Mouse (Mus musculus): ENCODE measurements around the gene Hist1h2bc. TPM values are rescaled to one million over a fixed set of nuclear protein-coding genes. Genes with fewer than 3 reads are reported as not detected.
"Not testable (repeated sequence)": the region's sequence is repeated elsewhere in the genome, so short reads cannot be mapped to it uniquely, and the experiment has no call there.

Gene Hist1h2bc
- polyA plus RNA-seq, 1 experiment from 2014 or later: 168 TPM

GRCm38 (mm10) chr13:23716261-23717042 is 32.5 kb downstream of the Hist1h2bc start:
- DNase-seq: peak; percentile 10
- Histone ChIP-seq H3K9me3 (ENCODE audit: low read length) (no peaks in the 10 kb centered on the region), H3K4me2 (ENCODE audit: low read depth, low read length) (no peak overlapping the region), H3K4me1 (ENCODE audit: insufficient read depth) (0 out of 2 replicates have a peak, but pooled peaks cover 5% of the 10 kb centered on the region), H3K36me3 (replicated peaks; ENCODE audit: insufficient read depth, low read length) (no peaks in the 10 kb centered on the region), H3K27ac (ENCODE audit: low read depth) (no peak overlapping the region), H3K4me3 (ENCODE audit: low read depth, low read length) (no peak overlapping the region), H3K9ac (replicated peaks) (no peak overlapping the region), H3K27me3 (ENCODE audit: insufficient read depth, low read length) (no peaks in the 10 kb centered on the region)
- WGBS (ENCODE audit: insufficient replicate concordance): 51% methylated on average over 5 of the region's 5 CpGs
- no peak for TF ChIP-seq EP300 (IDR thresholded peaks at IDR 0.05; ENCODE audit: low read depth)
- no peak for TF ChIP-seq CTCF (IDR thresholded peaks at IDR 0.05; ENCODE audit: low read depth)
- peak; percentile 23; the same call in 1 of the 2 replicates for ATAC-seq

DNA sequence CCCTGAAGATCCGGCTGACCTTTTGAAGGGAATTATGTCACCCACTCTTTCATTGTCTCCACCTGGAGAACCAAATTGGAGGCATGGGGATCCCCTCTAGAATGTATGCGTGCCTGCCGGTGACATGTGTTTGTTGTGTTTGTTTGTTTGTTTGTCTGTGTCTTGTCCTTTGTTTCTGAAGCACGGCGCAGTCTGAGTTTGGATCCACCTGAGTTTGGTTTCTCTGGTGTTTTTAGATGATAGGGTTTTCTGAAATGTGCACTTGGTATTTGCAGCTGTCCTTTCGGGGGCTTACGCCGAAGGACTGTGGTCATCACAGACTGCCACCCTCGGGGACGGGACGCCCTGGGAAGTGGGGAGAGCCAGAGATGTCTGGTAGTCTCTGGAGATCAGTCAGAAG is 33.2 kb downstream of the Hist1h2bc start:
- no peaks in the 10 kb centered on the region for H3K27me3 ChIP-seq (ENCODE audit: insufficient read depth, low read length)
- ATAC-seq (no peak), DNase-seq (peak; percentile 11)
- TF ChIP-seq EP300 (IDR thresholded peaks at IDR 0.05; ENCODE audit: low read depth): no peak
- no peak for TF ChIP-seq CTCF (IDR thresholded peaks at IDR 0.05; ENCODE audit: low read depth)
- 0 out of 2 replicates have a peak, but pooled peaks cover 3% of the 10 kb centered on the region for H3K4me1 ChIP-seq (ENCODE audit: insufficient read depth)
- H3K4me3 ChIP-seq (ENCODE audit: low read depth, low read length): no peak overlapping the region
- no peaks in the 10 kb centered on the region for H3K36me3 ChIP-seq (replicated peaks; ENCODE audit: insufficient read depth, low read length)
- WGBS (ENCODE audit: insufficient replicate concordance): 48% methylated on average over 11 of the region's 11 CpGs
- peak overlapping the region; percentile 70; the same call in 1 of the 2 replicates for H3K27ac ChIP-seq (ENCODE audit: low read depth)
- 0 out of 2 replicates have a peak overlapping the region, but pooled peaks have one; percentile 11 for H3K9ac ChIP-seq (replicated peaks)
- H3K4me2 ChIP-seq (ENCODE audit: low read depth, low read length): no peak overlapping the region
- no peaks in the 10 kb centered on the region for H3K9me3 ChIP-seq (ENCODE audit: low read length)

- not testable (repeated sequence) for H3K27me3 ChIP-seq (ENCODE audit: insufficient read depth, low read length); ATAC-seq; H3K4me3 ChIP-seq (ENCODE audit: low read depth, low read length); H3K9me3 ChIP-seq (ENCODE audit: low read length); H3K4me2 ChIP-seq (ENCODE audit: low read depth, low read length); H3K4me1 ChIP-seq (ENCODE audit: insufficient read depth); H3K36me3 ChIP-seq (replicated peaks; ENCODE audit: insufficient read depth, low read length)
- WGBS (ENCODE audit: insufficient replicate concordance): 11% methylated on average over 2 of the region's 2 CpGs
- DNase-seq: peak; percentile 14
- 0 out of 2 replicates have a peak overlapping the region, but pooled peaks have one; percentile 11 for H3K9ac ChIP-seq (replicated peaks)
- H3K27ac ChIP-seq (ENCODE audit: low read depth): peak overlapping the region; percentile 70; the same call in 1 of the 2 replicates
These were observed 33.7 kb downstream of the Hist1h2bc start for GRCm38 (mm10) chr13:23717593-23718245.

DNA sequence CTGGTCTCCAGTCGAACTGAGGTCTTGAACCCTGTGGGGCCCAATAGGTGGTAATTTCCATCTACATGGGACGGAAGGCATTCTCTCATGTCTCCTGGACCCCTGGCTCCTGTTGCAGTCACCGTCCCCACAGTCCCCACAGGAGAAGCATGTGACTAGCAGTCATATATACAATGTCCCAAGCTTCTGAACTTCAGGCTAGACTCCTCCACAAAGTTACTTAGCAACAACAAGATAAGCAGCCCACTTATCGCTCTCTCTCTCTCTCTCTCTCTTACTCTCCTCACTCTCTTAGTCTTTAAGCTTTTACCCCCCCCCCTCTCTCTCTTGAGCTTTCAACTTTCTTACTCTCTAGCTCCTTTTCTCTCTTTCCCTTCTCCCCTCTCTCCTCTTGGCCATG is 40.2 kb downstream of the Hist1h2bc start:
- Histone ChIP-seq H3K36me3 (replicated peaks; ENCODE audit: insufficient read depth, low read length) (no peaks in the 10 kb centered on the region), H3K27me3 (ENCODE audit: insufficient read depth, low read length) (no peaks in the 10 kb centered on the region), H3K4me1 (ENCODE audit: insufficient read depth) (peaks cover 9% of the 10 kb centered on the region), H3K9me3 (ENCODE audit: low read length) (no peaks in the 10 kb centered on the region), H3K4me3 (ENCODE audit: low read depth, low read length) (no peak overlapping the region), H3K27ac (ENCODE audit: low read depth) (no peak overlapping the region), H3K9ac (replicated peaks) (no peak overlapping the region), H3K4me2 (ENCODE audit: low read depth, low read length) (no peak overlapping the region)
- DNase-seq (peak; percentile 8), ATAC-seq (no peak)
- no peak for TF ChIP-seq CTCF (IDR thresholded peaks at IDR 0.05; ENCODE audit: low read depth)
- no peak for TF ChIP-seq EP300 (IDR thresholded peaks at IDR 0.05; ENCODE audit: low read depth)
- 73% methylated on average over 4 of the region's 4 CpGs for WGBS (ENCODE audit: insufficient replicate concordance)

GRCm38 (mm10) chr13:23725213-23725612 is 41.2 kb downstream of the Hist1h2bc start:
- Histone ChIP-seq H3K36me3 (replicated peaks; ENCODE audit: insufficient read depth, low read length) (no peaks in the 10 kb centered on the region), H3K9me3 (ENCODE audit: low read length) (no peaks in the 10 kb centered on the region), H3K27ac (ENCODE audit: low read depth) (no peak overlapping the region), H3K27me3 (ENCODE audit: insufficient read depth, low read length) (no peaks in the 10 kb centered on the region), H3K4me3 (ENCODE audit: low read depth, low read length) (no peak overlapping the region), H3K9ac (replicated peaks) (no peak overlapping the region), H3K4me2 (ENCODE audit: low read depth, low read length) (no peak overlapping the region), H3K4me1 (ENCODE audit: insufficient read depth) (peaks cover 12% of the 10 kb centered on the region)
- peak; percentile 6 for DNase-seq
- TF ChIP-seq CTCF (IDR thresholded peaks at IDR 0.05; ENCODE audit: low read depth): no peak
- no peak for TF ChIP-seq EP300 (IDR thresholded peaks at IDR 0.05; ENCODE audit: low read depth)
- 56% methylated on average over 1 of the region's 1 CpGs for WGBS (ENCODE audit: insufficient replicate concordance)
- no peak for ATAC-seq

- peak; percentile 12 for DNase-seq
- H3K9ac ChIP-seq (replicated peaks): 0 out of 2 replicates have a peak overlapping the region, but pooled peaks have one; percentile 26
- no peaks in the 10 kb centered on the region for H3K36me3 ChIP-seq (replicated peaks; ENCODE audit: insufficient read depth, low read length)
- H3K27ac ChIP-seq (ENCODE audit: low read depth): peak overlapping the region; percentile 39
- H3K4me2 ChIP-seq (ENCODE audit: low read depth, low read length): 0 out of 2 replicates have a peak overlapping the region, but pooled peaks have one; percentile 27
- ATAC-seq: no peak
- peaks cover 15% of the 10 kb centered on the region for H3K4me1 ChIP-seq (ENCODE audit: insufficient read depth)
- H3K4me3 ChIP-seq (ENCODE audit: low read depth, low read length): no peak overlapping the region
- no peaks in the 10 kb centered on the region for H3K27me3 ChIP-seq (ENCODE audit: insufficient read depth, low read length)
- WGBS (ENCODE audit: insufficient replicate concordance): 61% methylated on average over 18 of the region's 18 CpGs
- TF ChIP-seq CTCF (IDR thresholded peaks at IDR 0.05; ENCODE audit: low read depth) (no peak), EP300 (IDR thresholded peaks at IDR 0.05; ENCODE audit: low read depth) (no peak)
- H3K9me3 ChIP-seq (ENCODE audit: low read length): no peaks in the 10 kb centered on the region
These were observed 44.6 kb downstream of the Hist1h2bc start for GRCm38 (mm10) chr13:23728472-23729191.

Measured in liver, postnatal 0 days (tissue).